Mouse (Mus musculus): ENCODE results near the gene Slc25a17. TPM values are rescaled to one million over a fixed set of nuclear protein-coding genes. Genes with fewer than 3 reads are reported as not detected.

The Slc25a17 gene
- total RNA-seq, 2 experiments from 2014 or later: 17.2 to 17.8 TPM

Other genes starting within 250 kb of the Slc25a17 start
- 1 to 10 TPM; 8.2 to 9.1 TPM for gene Mrtfa, start 170.1 kb downstream of the Slc25a17 start, total RNA-seq (2021)
- not detected for gene Mchr1, start 125.3 kb downstream of the Slc25a17 start, total RNA-seq (2021)
- 100 to 1,000 TPM in 1 of 2 experiments, 10 to 100 TPM in 1; 86.0 to 108 TPM for gene St13, start 39.3 kb upstream of the Slc25a17 start, total RNA-seq (2021)
- 10 to 100 TPM; 10.2 to 12.6 TPM for gene Xpnpep3, start 39.3 kb upstream of the Slc25a17 start, total RNA-seq (2021)
- gene Dnajb7, start 47.5 kb upstream of the Slc25a17 start, total RNA-seq (2021): not detected
- 100 to 1,000 TPM; 116 to 128 TPM for gene Rbx1, start 105.5 kb upstream of the Slc25a17 start, total RNA-seq (2021)
- 10 to 100 TPM; 35.4 to 51.9 TPM for gene Ep300, start 224.5 kb upstream of the Slc25a17 start, total RNA-seq (2021)